Mouse (Mus musculus) E14TG2a.4 (cell line): ENCODE results near the gene Cby1.

Experiments used
- H3K27me3 ChIP-seq: 2 replicates; pipeline ENCODE4 v1.6.1; 2014; ENCODE audit warnings: low read length, control low read depth; ENCODE audit not compliant: insufficient read depth
- H3K36me3 ChIP-seq: 2 replicates; pipeline ENCODE4 v1.6.1; 2014; ENCODE audit warnings: low read length, control low read depth; ENCODE audit not compliant: insufficient read depth
- H3K4me1 ChIP-seq: replicated peaks from 2 replicates; pipeline ENCODE4 v1.6.1; 2014; ENCODE audit warnings: low read depth, low read length, control low read depth
- H3K4me3 ChIP-seq: replicated peaks from 2 replicates; pipeline ENCODE4 v1.5.1; 2014; ENCODE audit warnings: mild to moderate bottlenecking, low read length
- H3K9me3 ChIP-seq: 2 replicates; pipeline ENCODE4 v1.6.1; 2014; ENCODE audit warnings: low read length, control low read depth
- CTCF ChIP-seq: conservative IDR thresholded peaks from 2 replicates; pipeline ENCODE4 v1.5.1; 2014; ENCODE audit warnings: low read length
- NANOG ChIP-seq: IDR thresholded peaks from 2 replicates; pipeline ENCODE4 v1.6.1; 2014; ENCODE audit warnings: borderline replicate concordance, low read length, mixed read lengths
- POU5F1 ChIP-seq: IDR thresholded peaks from 2 replicates; pipeline ENCODE4 v1.6.1; 2014; ENCODE audit warnings: low read length, borderline replicate concordance

The Cby1 gene

GRCm38 (mm10) chr15:79690426-79691022 is 31.5 kb downstream of the Cby1 start, which contains the start of gene Gtpbp1:
Gene Gtpbp1, plus strand, starts transcription at chr15:79690845.
- TF ChIP-seq NANOG (no peak), CTCF (no peak), POU5F1 (no peak)
- Histone ChIP-seq H3K4me3 (peak within 1 kb of the TSS; percentile 98), H3K4me1 (peaks cover 70% of the 10 kb centered on the region), H3K27me3 (no peaks in the 10 kb centered on the region), H3K36me3 (peaks cover 39% of the 10 kb centered on the region), H3K9me3 (no peaks in the 10 kb centered on the region)

GRCm38 (mm10) chr15:79691023-79691508 is 32.1 kb downstream of the Cby1 start:
- Histone ChIP-seq H3K36me3 (peaks cover 39% of the 10 kb centered on the region), H3K27me3 (no peaks in the 10 kb centered on the region), H3K9me3 (no peaks in the 10 kb centered on the region), H3K4me3 (peak overlapping the region; percentile 98), H3K4me1 (peaks cover 67% of the 10 kb centered on the region)
- TF ChIP-seq CTCF: no peak
- TF ChIP-seq NANOG: no peak
- no peak for TF ChIP-seq POU5F1

- no peaks in the 10 kb centered on the region for H3K27me3 ChIP-seq
- H3K36me3 ChIP-seq: peaks cover 47% of the 10 kb centered on the region
- H3K4me3 ChIP-seq: no peak overlapping the region
- H3K9me3 ChIP-seq: no peaks in the 10 kb centered on the region
- no peak for TF ChIP-seq POU5F1
- H3K4me1 ChIP-seq: peaks cover 71% of the 10 kb centered on the region
Measured at GRCm38 (mm10) chr15:79692334-79692733, 33.3 kb downstream of the Cby1 start.

- Histone ChIP-seq H3K9me3 (no peaks in the 10 kb centered on the region), H3K4me1 (peaks cover 78% of the 10 kb centered on the region), H3K36me3 (peaks cover 47% of the 10 kb centered on the region), H3K27me3 (no peaks in the 10 kb centered on the region), H3K4me3 (no peak overlapping the region)
- TF ChIP-seq POU5F1 (no peak), NANOG (no peak), CTCF (no peak)
Measured at GRCm38 (mm10) chr15:79693740-79694139, 34.7 kb downstream of the Cby1 start.

- TF ChIP-seq NANOG (no peak), CTCF (no peak), POU5F1 (no peak)
- no peak overlapping the region for H3K4me3 ChIP-seq
- no peaks in the 10 kb centered on the region for H3K27me3 ChIP-seq
- peaks cover 72% of the 10 kb centered on the region for H3K4me1 ChIP-seq
- H3K36me3 ChIP-seq: peaks cover 54% of the 10 kb centered on the region
- H3K9me3 ChIP-seq: no peaks in the 10 kb centered on the region
Measured at GRCm38 (mm10) chr15:79694512-79694911, 35.5 kb downstream of the Cby1 start.

- no peaks in the 10 kb centered on the region for H3K27me3 ChIP-seq
- no peak for TF ChIP-seq CTCF
- no peak for TF ChIP-seq NANOG
- TF ChIP-seq POU5F1: no peak
- peaks cover 55% of the 10 kb centered on the region for H3K36me3 ChIP-seq
- no peaks in the 10 kb centered on the region for H3K9me3 ChIP-seq
- H3K4me1 ChIP-seq: peaks cover 66% of the 10 kb centered on the region
- H3K4me3 ChIP-seq: no peak overlapping the region
Measured at GRCm38 (mm10) chr15:79695516-79695915, 36.5 kb downstream of the Cby1 start.

GRCm38 (mm10) chr15:79696508-79696907 is 37.5 kb downstream of the Cby1 start:
- no peak for TF ChIP-seq NANOG
- no peak for TF ChIP-seq POU5F1
- TF ChIP-seq CTCF: no peak
- no peaks in the 10 kb centered on the region for H3K9me3 ChIP-seq

GRCm38 (mm10) chr15:79697011-79697410 is 38.0 kb downstream of the Cby1 start:
- TF ChIP-seq NANOG (no peak), POU5F1 (no peak), CTCF (no peak)
- H3K36me3 ChIP-seq: peaks cover 55% of the 10 kb centered on the region
- no peaks in the 10 kb centered on the region for H3K9me3 ChIP-seq
- no peaks in the 10 kb centered on the region for H3K27me3 ChIP-seq
- H3K4me1 ChIP-seq: peaks cover 59% of the 10 kb centered on the region
- peak overlapping the region; percentile 18 for H3K4me3 ChIP-seq

More at GRCm38 (mm10) chr15:79696508-79696907, 37.5 kb downstream of the Cby1 start:
- H3K4me1 ChIP-seq: peaks cover 64% of the 10 kb centered on the region
- peaks cover 55% of the 10 kb centered on the region for H3K36me3 ChIP-seq
- H3K27me3 ChIP-seq: no peaks in the 10 kb centered on the region
- no peak overlapping the region; the same call in 1 of the 2 replicates for H3K4me3 ChIP-seq

GRCm38 (mm10) chr15:79697558-79698187 is 38.7 kb downstream of the Cby1 start:
- Histone ChIP-seq H3K9me3 (no peaks in the 10 kb centered on the region), H3K27me3 (no peaks in the 10 kb centered on the region), H3K4me3 (peak overlapping the region; percentile 18), H3K4me1 (peaks cover 52% of the 10 kb centered on the region), H3K36me3 (peaks cover 52% of the 10 kb centered on the region)
- no peak for TF ChIP-seq CTCF
- TF ChIP-seq NANOG: no peak
- TF ChIP-seq POU5F1: no peak
